Mouse (Mus musculus): ENCODE results near the gene Acot7. TPM values are rescaled to one million over a fixed set of nuclear protein-coding genes. Genes with fewer than 3 reads are reported as not detected.

Gene Acot7
- total RNA-seq, 2 experiments from 2014 or later = 9.7 to 19.4 TPM

DNA sequence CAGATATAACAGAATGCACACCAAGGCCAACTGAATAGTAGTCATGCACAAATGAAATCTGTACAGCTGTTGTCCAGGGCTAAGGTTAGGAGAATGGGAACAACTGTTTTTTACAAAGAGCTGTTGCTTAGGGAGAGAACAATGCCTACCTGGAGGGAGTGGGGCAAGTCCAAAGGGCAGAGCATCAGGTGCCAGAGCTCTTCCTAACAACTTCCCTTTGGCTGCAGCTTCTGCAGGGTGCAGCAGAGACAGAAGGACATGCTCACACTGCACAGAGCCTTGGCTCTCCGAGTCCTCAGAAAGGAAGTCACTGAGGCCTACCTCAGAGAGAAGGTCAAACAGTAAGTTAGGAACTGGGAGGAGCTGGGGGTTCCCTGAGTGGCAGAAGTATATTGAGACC lies 21.7 kb downstream of the Acot7 start:
- ATAC-seq (replicated peaks; ENCODE audit: low FRiP score, poor library complexity, severe bottlenecking) = no peak

DNA sequence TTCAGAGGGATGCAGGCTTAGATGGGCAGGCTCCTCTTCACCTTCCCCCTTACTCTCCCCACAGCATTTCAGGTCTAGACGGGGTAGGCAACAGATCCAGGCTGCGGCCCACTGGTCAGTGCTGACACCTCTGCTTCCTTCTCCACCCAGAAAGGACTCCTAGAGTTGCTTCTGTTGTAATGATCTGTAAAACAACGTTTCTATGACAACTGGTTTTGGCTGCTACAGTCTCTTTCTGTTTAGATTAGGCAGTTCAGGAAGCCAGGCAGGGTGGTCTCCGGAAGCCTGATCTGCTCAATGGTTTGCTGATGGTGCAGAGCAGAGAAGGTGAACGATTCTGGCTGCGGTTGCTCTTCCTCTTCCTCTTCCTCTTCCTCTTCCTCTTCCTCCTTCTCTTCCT lies 23.6 kb downstream of the Acot7 start:
- no peak for ATAC-seq (replicated peaks; ENCODE audit: low FRiP score, poor library complexity, severe bottlenecking)

DNA sequence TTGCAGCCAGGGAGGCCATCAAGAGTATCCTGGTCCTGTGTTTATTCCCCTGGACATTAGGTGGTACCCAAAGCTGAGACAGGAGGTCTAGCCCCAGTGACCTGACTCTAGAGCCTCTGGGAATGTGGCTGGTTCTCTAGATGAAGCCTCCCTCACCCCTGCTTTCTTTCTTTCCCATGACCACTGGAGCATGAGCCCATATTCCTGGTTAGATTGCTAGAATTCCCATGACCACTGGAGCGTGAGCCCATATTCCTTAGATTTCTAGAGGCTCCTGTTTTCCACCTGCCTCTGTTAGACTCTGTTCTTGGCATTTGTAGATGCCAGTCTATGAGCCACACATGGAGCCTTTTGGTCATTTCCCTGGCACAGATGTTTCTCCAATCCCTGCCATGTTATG lies 24.5 kb downstream of the Acot7 start:
- ATAC-seq (replicated peaks; ENCODE audit: low FRiP score, poor library complexity, severe bottlenecking) = no peak

DNA sequence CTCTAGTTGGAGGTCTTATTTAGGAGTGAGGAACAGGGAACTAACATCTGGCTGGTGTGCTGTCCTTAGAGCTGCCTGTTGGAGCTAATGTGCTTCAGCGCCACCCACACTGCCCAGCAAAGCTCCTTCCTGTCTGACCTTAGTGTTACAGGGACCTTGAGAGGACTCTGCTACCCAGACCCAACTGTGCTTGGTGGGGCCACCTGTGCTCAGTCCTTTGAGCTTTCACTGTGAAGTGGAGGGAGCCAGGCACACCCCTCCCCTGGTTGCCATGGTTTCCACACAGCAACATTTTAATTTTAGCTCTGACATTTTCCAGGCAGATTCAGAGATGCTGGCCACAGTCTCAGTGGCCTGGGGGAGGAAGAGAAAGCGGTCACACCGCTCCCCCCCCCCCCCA lies 25.0 kb downstream of the Acot7 start:
- no peak for ATAC-seq (replicated peaks; ENCODE audit: low FRiP score, poor library complexity, severe bottlenecking)

DNA sequence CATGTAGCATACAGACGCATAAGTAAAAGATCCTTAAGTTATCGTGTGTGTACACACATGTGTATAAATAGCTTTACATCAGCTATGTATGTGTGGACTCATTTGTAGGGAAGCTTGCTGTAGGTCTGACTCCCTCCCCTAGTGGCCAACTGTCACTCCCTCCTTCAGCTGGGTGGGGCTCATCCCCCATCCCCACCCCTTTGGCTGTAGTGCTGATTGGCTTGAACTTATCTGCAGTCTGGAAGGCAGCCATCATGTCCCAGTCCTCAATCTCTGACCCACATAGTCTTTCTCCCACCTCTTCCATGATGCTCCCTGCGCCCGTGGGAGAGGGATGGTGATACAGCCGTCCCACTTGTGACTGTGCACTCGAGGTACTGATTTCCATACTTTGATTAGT lies 26.7 kb downstream of the Acot7 start:
- ATAC-seq (replicated peaks; ENCODE audit: low FRiP score, poor library complexity, severe bottlenecking) = 0 out of 2 replicates have a peak, but pooled peaks have one; percentile 47

DNA sequence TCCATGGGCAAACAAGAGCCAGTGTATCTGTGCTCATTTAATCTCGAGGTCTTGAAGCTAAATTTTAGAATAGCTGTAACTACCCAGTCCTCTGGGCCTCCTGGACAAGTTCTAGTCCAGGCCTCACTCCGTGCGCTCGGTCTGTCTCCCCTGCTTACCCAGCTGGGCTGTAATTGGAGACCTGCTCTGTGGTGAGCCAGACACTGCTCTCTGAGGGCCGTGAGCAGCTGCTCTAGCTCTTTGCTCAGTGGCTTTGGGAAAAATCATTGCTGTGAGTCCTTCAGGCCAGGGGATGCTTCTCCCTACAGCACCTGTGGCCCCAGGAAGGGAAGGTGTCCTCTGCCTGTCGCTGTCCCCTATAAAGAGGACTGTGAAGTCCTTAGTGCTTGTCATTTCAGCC lies 28.3 kb downstream of the Acot7 start:
- no peak for ATAC-seq (replicated peaks; ENCODE audit: low FRiP score, poor library complexity, severe bottlenecking)

DNA sequence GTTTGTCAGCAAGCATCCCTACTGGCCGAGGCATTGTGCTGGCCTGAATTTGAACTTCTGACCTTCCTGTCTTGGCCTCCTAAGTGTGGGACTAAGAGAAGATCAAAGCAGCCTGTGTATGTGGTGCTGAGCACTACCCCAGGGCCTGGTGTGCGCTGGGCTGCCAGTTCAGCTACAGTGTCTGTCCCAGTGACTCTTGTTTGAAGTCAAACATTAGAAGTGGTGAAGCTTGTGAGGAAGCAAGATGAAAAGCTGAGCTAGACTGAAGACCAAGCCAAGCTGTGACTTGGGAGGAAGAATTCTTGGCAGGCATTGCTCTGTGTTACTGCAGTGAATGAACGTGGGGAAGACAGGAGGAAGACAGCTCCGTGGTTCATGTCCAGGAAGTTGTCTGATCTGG lies 31.7 kb downstream of the Acot7 start:
- ATAC-seq (replicated peaks; ENCODE audit: low FRiP score, poor library complexity, severe bottlenecking) = no peak

DNA sequence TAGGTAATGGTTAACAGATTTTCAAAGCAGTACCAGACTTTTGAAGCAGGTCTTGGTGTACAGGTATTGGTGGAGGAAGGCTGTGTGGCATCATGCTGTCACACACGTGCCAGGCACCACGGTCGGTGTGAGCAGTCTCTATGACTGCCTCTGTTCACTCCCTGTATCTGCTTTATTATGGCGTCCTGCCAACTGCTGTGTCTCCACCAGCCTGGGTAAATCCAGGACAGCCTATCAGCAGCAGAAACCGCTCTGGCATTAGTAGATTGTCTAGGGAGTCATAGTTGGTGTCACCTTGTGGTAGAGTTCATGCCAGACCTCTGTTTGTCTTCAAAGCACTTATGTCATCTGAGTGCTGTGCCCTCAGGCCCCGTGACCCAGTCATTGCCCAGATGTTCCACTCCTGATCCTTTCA lies 34.2 kb downstream of the Acot7 start:
- no peak for ATAC-seq (replicated peaks; ENCODE audit: low FRiP score, poor library complexity, severe bottlenecking)

DNA sequence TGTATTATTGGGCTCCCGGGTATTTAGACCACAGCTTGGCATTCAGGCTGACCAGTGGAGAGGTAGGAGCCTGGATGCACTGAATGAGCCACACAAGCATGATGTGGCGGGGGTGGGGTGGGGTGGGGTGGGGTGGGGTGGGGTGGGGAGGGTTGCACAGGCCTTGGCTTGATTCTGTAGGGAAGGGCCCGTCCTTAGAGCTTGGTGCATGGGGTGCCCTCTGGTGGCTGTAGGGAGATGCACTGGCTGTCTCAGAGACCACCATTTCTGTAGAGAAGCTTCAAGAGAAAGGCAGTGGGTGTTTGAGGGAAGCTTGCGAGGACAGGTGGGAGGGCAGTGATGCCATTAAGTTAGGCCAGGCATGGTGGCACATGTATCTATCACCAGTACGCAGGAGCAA lies 34.6 kb downstream of the Acot7 start:
- no peak for ATAC-seq (replicated peaks; ENCODE audit: low FRiP score, poor library complexity, severe bottlenecking)

DNA sequence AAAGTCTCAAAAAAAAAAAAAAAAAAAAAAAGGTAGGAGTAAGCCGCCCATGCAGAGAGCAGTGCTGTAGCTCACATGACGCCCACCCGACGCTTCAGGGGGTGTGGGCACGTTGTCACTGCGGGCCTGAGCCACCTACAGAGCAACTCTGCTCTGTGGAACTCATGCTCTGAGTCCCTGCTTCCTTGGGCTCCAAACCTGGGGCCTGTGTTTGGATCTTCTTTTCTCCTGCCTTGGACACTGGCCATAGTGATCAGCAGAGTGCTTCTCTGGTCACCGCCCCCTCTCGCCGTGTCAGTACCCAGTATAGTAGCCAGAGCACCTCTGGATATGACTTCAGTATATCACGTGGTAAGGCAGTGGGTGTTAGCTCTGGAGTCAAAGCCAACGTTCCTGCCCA lies 35.0 kb downstream of the Acot7 start:
- no peak for ATAC-seq (replicated peaks; ENCODE audit: low FRiP score, poor library complexity, severe bottlenecking)

DNA sequence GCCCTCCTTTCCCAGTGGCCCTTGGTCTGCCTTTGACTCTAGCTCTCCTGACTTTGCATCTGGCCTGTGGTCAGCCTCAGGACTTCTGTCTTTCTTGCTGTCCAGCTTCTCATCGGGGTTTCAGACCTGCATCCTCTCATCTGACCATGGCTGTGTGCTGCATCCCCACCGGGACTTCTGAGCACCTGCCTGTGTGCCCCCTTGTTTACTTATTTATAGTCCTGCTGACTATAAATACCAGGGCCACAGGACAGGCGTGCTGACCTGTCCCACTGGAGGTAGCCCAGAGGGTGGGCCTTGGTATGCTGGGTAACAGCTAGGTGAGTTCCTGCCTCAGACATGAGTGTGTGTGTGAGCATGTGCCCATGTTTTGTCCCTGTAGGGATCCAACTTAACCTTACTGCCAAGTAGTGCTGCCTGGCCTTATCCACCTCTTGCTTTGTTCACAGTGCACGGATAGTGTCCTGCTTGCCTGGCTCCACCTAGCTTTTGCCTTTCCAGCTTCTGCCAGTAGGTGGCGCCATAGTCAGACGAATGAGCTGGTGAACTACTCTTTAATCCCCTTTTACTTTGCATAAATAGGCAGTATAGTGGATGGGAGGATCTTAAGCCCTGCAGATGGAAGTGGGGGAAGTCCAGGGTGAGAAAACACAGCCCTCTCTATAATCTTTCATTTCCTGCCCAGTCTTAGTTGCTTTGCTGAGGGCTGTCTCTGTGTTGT lies 36.0 kb downstream of the Acot7 start:
- peak; percentile 73 for ATAC-seq (replicated peaks; ENCODE audit: low FRiP score, poor library complexity, severe bottlenecking)

DNA sequence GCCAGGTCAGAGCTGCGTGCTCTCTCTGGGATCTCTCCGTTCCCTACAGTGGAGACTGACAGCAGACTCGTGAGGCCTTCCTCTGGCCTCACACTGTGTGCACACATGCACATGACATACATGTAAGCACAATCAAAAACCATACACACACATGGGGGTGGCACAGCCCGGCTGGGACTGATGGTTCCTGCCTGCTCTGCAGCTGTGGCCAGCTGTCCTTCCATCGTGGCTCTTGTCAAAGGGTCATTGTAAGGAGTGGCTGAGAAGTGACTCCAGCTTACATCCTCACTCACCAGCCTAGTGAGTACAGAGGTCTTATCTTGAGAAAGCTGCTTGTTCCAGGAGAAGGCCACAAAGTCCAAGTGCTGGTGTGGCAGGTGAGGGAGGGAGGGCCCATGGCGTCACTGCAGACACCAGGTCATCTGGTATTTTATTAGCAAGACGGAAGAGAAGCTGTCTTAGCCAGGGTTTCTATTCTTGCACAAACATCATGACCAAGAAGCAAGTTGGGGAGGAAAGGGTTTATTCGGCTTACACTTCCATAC lies 37.0 kb downstream of the Acot7 start:
- no peak; the same call in 1 of the 2 replicates for ATAC-seq (replicated peaks; ENCODE audit: low FRiP score, poor library complexity, severe bottlenecking)

DNA sequence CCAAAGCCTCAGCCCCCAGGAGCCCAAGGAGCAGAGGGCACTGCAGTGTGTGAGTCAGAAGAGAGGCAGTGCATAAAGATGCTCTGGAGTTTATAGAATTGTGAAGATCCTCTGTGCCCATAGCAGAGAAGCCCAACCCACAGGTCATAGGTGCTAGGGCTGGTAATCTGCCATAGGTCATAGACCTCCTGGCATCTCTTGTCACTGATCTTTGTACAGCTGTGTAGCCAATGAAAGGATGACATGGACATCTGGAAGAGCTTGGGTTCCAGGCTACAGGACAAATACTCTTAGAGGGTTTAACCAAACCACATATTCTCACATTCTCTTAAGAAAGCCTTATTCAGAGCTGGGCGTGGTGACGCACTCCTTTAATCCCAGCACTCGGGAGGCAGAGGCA lies 41.7 kb downstream of the Acot7 start:
- ATAC-seq (replicated peaks; ENCODE audit: low FRiP score, poor library complexity, severe bottlenecking) = no peak

DNA sequence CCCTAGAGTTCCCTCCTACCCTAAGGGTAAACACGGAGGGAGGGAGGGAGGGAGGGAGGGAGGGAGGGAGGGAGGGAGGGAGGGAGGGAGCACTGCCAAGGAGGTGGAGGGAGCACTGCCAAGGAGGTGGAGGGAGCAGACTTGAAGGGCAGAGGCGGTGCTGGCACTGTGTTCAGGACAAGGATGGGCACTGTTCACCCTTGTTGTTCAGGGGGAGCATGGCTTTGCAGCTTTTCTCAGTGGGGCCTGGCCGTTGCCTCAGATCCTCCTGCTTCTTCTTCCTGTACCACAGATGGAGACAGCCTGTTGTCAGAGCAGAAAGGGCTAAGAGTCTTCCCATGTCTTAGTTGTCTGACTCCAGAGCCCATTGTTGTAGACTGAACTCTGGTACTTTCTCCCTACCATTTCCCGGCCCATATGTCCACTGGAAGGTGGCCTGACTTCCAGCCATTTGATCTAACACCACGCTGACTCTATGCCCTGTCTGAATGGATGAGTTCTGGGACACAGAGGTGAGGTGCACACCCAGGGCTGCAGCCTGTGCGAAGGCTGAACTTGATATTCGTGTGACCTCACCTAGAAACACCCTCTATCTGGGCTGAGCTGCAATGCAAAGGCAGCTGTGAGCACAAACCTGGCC lies 43.0 kb downstream of the Acot7 start:
- no peak for ATAC-seq (replicated peaks; ENCODE audit: low FRiP score, poor library complexity, severe bottlenecking)

DNA sequence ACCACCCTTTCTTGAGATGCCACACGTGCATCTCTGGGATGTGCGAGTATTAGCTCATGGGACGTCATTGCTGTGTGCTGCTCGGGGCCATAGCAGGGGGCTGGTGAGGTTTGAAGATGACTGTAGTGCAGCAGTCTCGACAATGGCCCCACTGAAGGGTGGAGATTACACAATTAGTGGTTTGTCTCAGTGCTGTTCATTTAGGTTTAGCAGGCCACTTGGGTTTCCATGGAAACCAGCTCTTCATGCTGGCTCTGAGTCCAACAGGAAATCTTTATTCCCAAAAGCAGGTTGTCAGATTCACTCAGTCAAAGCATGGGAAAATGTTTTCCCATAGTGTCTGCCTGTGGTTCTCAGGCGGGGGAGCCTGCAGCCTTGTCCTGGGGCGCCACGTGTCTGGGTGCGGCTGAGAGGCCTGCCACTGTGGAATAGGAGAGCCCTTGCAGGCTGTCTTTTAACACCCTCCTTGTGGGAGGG lies 43.5 kb downstream of the Acot7 start:
- ATAC-seq (replicated peaks; ENCODE audit: low FRiP score, poor library complexity, severe bottlenecking) = no peak

DNA sequence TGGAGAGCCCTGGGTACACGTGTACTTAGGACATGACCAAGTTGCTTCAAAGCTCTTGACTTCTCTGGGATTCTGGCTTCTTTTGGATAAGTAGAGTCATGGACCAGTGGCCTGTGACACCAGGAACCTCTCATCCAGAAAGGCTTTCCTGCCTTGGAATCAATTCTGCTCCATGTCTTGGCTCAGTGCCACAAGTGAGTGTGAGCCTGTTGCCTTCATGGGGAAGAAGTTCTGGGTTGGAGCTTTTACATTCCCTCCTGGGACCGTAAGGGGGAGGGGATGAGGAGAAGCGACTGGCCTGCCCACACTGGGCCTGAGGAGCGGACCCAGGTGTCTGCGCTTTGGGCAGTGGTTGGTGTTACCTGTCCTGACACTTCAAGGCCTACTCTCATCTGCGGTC lies 44.2 kb downstream of the Acot7 start:
- ATAC-seq (replicated peaks; ENCODE audit: low FRiP score, poor library complexity, severe bottlenecking) = no peak

DNA sequence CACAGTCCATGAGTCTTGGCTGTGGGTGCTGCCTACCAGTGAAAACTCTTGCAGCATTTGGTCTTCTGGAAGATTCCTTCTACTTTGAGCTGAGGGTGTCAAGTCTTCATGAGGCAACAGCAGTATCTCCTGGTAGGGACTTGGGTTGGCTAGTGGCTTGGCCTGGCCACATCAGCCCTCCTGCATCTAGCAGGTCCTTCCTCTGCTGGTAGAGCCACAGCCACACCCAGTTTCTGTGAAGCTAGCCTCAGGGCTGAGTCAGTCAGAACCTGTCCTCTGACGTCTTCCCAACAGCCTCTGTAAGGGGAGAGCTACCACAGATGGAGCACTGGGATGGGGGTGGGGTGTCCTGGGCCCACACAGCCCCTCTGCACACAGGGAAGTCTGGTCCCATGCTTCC lies 44.6 kb downstream of the Acot7 start:
- ATAC-seq (replicated peaks; ENCODE audit: low FRiP score, poor library complexity, severe bottlenecking) = no peak

DNA sequence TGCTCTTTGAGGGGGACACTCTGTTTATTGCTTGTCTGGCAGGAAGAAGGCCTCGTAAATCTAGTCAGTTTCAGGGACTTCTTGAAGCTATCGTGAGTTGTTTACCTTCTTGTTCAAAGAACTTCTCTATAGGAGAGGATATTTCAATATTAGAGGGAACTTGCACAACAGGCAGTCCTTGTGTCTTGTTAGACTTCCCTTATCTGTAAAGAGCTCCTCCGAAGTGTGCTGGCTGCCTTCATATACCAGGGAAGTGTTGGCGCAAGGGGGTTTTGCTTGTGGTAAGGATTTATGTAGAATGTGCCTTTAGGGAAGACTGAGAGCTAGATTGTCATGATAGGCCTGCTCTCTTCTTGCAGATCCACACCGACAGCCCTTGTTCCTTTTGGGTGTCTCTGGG lies 46.2 kb downstream of the Acot7 start:
- ATAC-seq (replicated peaks; ENCODE audit: low FRiP score, poor library complexity, severe bottlenecking) = no peak

DNA sequence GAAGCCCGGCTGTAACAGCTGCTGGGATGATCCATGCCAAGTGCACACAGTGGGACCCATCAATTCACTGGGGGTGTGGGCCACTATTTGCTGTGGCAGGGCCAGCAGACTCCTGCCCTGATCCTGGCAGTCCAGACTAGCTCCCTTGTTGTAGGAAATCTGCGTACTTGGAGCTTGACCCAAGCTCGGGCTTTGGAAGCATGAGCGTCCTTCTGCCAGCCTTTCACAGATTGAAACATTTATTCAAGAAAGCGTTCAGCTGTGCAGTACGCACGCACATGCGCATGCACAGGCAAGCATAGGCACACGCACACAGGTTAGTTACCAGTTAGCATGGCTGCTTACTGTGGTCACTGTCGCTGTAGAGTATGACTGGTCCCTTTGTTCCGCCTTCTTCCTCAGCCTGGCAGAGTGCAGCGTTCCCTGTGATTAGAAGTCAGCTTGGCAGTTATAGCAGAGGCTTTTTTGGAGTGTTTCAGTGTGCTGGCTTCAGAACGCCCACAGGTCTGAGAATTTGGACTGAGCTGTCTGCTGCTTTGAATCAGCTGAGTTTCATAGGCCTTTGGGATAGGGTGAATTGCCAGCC lies 49.1 kb downstream of the Acot7 start:
- no peak for ATAC-seq (replicated peaks; ENCODE audit: low FRiP score, poor library complexity, severe bottlenecking)

DNA sequence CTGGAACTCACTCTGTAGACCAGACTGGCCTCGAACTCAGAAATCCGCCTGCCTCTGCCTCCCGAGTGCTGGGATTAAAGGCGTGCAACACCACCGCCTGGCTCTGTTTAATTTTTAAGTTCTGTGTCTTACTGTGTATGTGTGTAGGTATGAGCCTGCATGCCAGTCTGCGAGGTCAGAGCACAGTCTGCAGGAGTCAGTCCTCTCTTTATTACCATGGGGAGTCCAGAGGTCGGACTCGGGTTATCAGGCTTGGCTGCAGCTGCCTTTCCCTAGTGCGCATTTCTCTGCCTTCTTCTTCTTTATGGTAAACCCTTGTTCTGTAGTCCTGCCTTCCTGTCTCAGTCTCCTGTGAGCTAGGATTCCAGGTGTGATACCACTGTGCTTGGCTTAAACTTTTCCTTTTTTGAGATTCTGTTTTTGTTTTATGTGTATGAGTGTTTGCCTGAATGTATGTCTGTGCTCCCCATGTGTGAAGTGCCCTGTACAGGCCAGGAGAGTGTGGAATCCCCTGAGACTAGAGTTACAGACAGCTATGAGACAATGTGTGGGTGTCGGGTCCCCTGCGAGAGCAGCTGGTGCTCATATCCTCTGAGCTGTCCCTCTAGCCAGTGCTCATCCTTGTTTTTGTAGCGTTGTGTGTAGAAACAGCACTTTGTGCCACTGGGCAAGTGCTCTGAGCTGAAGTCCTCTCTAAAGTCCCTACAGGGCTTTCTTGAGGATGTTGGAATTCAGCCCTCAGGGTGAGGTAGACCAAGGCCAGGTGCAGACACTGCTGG lies 50.0 kb downstream of the Acot7 start:
- no peak for ATAC-seq (replicated peaks; ENCODE audit: low FRiP score, poor library complexity, severe bottlenecking)
